Mouse (Mus musculus): ENCODE data around the gene Cdh4.

- TF ChIP-seq TAL1 (IDR thresholded peaks at IDR 0.05; ENCODE audit: low read length) (no peak), GATA1 (IDR thresholded peaks at IDR 0.05; ENCODE audit: low read length) (no peak)
These were observed 287.6 kb downstream of the Cdh4 start for GRCm38 (mm10) chr2:179729802-179730201.

Measured in erythroblast, embryonic 14.5 days (primary cell).